Mouse (Mus musculus): Measurements from ENCODE around the gene Ndc1. TPM values are rescaled to one million over a fixed set of nuclear protein-coding genes. Genes with fewer than 3 reads are reported as not detected.
"Not testable (repeated sequence)": the region's sequence is repeated elsewhere in the genome, so short reads cannot be mapped to it uniquely, and the experiment has no call there.

Ndc1 gene
- polyA plus RNA-seq, 1 experiment from 2014 or later = 19.9 TPM

DNA sequence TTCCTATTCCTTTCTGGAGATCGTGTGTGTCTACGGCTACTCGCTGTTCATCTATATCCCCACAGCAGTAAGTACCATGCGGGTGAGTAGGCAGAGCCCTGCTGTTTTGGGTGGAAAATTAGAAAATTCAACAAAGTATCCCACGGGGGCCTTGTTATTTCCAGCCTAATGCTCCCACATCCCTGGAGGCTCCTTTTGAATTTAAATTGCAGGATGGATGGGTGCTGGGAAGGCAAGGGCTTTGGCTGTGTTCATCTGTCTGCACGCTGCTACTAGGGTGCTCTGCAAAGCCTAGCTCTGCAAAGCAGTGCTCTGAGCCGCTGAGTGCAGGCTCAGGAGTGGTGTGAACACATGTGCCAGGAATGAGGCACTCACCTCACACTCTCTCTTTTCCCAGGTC lies 23.0 kb upstream of the Ndc1 start:
- Histone ChIP-seq H3K4me3 (replicated peaks; ENCODE audit: low read length) (no peak overlapping the region), H3K4me2 (ENCODE audit: low read length) (no peak overlapping the region), H3K9ac (replicated peaks; ENCODE audit: low read depth, low read length) (no peak overlapping the region), H3K27ac (ENCODE audit: low read length) (no peak overlapping the region), H3K27me3 (replicated peaks; ENCODE audit: control insufficient read depth, insufficient read depth, low read length) (no peaks in the 10 kb centered on the region), H3K36me3 (ENCODE audit: control insufficient read depth, insufficient read depth) (0 out of 2 replicates have a peak, but pooled peaks cover 2% of the 10 kb centered on the region), H3K4me1 (replicated peaks; ENCODE audit: control insufficient read depth, insufficient read depth, low read length) (no peaks in the 10 kb centered on the region), H3K9me3 (ENCODE audit: control insufficient read depth, low read length) (no peaks in the 10 kb centered on the region)
- 84% methylated on average over 7 of the region's 7 CpGs for WGBS
- no peak for ATAC-seq

- Histone ChIP-seq H3K9ac (replicated peaks; ENCODE audit: low read depth, low read length) (no peak overlapping the region), H3K9me3 (ENCODE audit: control insufficient read depth, low read length) (no peaks in the 10 kb centered on the region), H3K4me1 (replicated peaks; ENCODE audit: control insufficient read depth, insufficient read depth, low read length) (no peaks in the 10 kb centered on the region), H3K27me3 (replicated peaks; ENCODE audit: control insufficient read depth, insufficient read depth, low read length) (no peaks in the 10 kb centered on the region), H3K27ac (ENCODE audit: low read length) (no peak overlapping the region), H3K4me2 (ENCODE audit: low read length) (no peak overlapping the region), H3K4me3 (replicated peaks; ENCODE audit: low read length) (no peak overlapping the region), H3K36me3 (ENCODE audit: control insufficient read depth, insufficient read depth) (peaks cover 2% of the 10 kb centered on the region)
- ATAC-seq = no peak
- WGBS = 89% methylated on average over 6 of the region's 6 CpGs
Measured at GRCm38 (mm10) chr4:107347221-107347620, 20.4 kb upstream of the Ndc1 start.

DNA sequence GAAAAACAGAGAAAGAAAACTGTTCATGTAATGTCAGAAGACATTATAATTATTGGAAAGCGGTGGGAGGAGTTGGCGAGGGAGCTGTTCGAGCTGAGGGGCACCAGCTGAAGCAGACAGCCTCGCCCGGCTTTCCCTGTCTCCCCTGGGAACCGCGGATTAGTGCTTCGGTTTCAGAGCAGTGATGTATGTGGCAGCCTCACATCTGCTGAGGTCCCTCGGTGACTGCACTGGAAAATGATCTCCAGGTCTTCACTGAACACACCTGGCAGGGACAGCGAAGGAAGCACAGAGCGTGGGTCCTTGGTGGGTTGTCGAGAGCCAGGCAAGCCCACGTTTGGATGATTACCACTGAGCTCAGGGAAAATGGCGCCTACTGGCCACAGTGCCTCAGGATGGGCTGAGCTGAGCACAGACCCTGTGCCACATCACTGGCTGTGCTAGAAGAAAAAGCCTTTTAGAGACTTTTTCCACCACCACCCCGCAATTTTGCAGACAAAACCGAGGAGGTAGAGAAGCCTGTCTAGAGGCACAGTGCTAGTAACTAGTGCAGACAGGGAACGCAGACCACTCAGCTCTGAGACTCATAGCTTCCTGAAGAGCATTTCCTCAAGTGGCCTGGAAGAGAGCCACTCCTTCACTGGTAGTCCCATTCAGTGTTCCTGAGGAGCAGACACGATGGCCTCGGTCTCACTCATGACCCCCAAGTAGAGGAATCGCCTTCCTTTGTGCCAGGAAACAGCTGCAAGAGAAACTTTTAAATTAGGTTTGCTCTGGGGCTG lies 18.9 kb upstream of the Ndc1 start:
- Histone ChIP-seq H3K36me3 (ENCODE audit: control insufficient read depth, insufficient read depth) (peaks cover 2% of the 10 kb centered on the region), H3K27ac (ENCODE audit: low read length) (no peak overlapping the region), H3K9me3 (ENCODE audit: control insufficient read depth, low read length) (no peaks in the 10 kb centered on the region), H3K4me2 (ENCODE audit: low read length) (no peak overlapping the region), H3K27me3 (replicated peaks; ENCODE audit: control insufficient read depth, insufficient read depth, low read length) (no peaks in the 10 kb centered on the region), H3K4me3 (replicated peaks; ENCODE audit: low read length) (no peak overlapping the region), H3K9ac (replicated peaks; ENCODE audit: low read depth, low read length) (no peak overlapping the region), H3K4me1 (replicated peaks; ENCODE audit: control insufficient read depth, insufficient read depth, low read length) (no peaks in the 10 kb centered on the region)
- 78% methylated on average over 20 of the region's 20 CpGs for WGBS
- no peak for ATAC-seq

DNA sequence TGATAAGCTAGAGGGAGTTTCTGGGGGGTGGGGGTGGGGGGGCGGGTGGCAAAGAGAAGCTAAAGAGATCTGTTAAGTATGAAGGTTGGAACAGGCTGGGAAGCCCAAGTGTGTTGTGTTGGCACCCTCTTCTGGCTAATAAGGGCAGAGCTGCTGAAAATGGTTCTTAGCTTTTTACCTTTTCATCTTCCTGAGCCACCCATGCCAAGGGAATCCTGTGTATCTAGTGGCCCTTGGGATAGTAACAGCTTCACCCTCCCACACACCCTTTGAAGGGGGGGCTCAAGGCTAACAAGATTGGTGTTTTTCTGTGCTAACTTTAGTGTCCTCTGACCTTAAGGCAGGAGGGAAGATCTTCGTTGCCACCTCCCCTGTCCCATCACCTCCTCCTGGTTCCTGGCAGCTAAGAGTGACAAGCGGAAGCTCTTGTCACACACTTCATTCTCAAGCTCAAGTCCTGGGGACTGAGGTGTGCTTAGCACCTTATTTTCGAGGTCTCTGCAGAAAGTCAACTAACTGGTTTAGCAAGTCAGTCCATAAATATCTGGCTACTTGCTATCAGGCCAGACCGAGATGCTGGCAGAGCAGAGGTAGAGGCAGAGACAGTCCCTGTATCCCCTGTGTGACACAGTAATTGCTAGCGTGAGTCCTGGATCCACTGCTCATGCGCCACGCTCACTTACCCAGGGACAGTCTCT lies 18.1 kb upstream of the Ndc1 start:
- no peaks in the 10 kb centered on the region for H3K9me3 ChIP-seq (ENCODE audit: control insufficient read depth, low read length)
- no peak overlapping the region for H3K27ac ChIP-seq (ENCODE audit: low read length)
- no peak overlapping the region for H3K9ac ChIP-seq (replicated peaks; ENCODE audit: low read depth, low read length)
- peaks cover 2% of the 10 kb centered on the region for H3K36me3 ChIP-seq (ENCODE audit: control insufficient read depth, insufficient read depth)
- no peak overlapping the region for H3K4me3 ChIP-seq (replicated peaks; ENCODE audit: low read length)
- no peaks in the 10 kb centered on the region for H3K27me3 ChIP-seq (replicated peaks; ENCODE audit: control insufficient read depth, insufficient read depth, low read length)
- WGBS = 74% methylated on average over 8 of the region's 8 CpGs
- H3K4me1 ChIP-seq (replicated peaks; ENCODE audit: control insufficient read depth, insufficient read depth, low read length) = no peaks in the 10 kb centered on the region
- no peak for ATAC-seq
- no peak overlapping the region for H3K4me2 ChIP-seq (ENCODE audit: low read length)

GRCm38 (mm10) chr4:107351368-107351767 lies 16.2 kb upstream of the Ndc1 start:
- Histone ChIP-seq H3K4me1 (replicated peaks; ENCODE audit: control insufficient read depth, insufficient read depth, low read length) (no peaks in the 10 kb centered on the region), H3K27ac (ENCODE audit: low read length) (no peak overlapping the region), H3K36me3 (ENCODE audit: control insufficient read depth, insufficient read depth) (no peaks in the 10 kb centered on the region; the same call in none of the 2 replicates), H3K9me3 (ENCODE audit: control insufficient read depth, low read length) (no peaks in the 10 kb centered on the region), H3K4me3 (replicated peaks; ENCODE audit: low read length) (no peak overlapping the region), H3K9ac (replicated peaks; ENCODE audit: low read depth, low read length) (no peak overlapping the region), H3K4me2 (ENCODE audit: low read length) (no peak overlapping the region), H3K27me3 (replicated peaks; ENCODE audit: control insufficient read depth, insufficient read depth, low read length) (no peaks in the 10 kb centered on the region)
- ATAC-seq = no peak

DNA sequence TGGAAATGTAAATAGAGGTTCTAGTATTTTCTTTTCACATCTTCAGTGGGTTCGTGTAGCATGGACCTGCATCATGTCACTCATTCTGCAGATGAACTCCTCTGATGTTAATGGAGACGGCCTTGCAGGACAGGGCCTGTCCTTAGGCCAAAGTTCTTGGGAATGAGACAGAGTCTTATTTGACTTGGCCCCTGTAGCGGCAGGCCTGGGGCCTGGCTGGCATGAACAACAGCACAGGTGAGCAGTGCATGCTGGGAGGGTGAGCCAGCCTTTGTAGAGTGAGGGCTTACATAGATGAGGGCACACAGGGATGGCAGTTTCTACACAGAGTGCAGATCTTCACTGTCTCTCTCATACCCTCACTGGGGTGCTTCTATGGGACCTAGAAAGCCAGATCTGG lies 14.0 kb upstream of the Ndc1 start:
- H3K27ac ChIP-seq (ENCODE audit: low read length) = no peak overlapping the region
- H3K4me1 ChIP-seq (replicated peaks; ENCODE audit: control insufficient read depth, insufficient read depth, low read length) = no peaks in the 10 kb centered on the region
- H3K36me3 ChIP-seq (ENCODE audit: control insufficient read depth, insufficient read depth) = no peaks in the 10 kb centered on the region; the same call in none of the 2 replicates
- H3K9me3 ChIP-seq (ENCODE audit: control insufficient read depth, low read length) = no peaks in the 10 kb centered on the region
- no peak for ATAC-seq
- no peak overlapping the region for H3K4me3 ChIP-seq (replicated peaks; ENCODE audit: low read length)
- 90% methylated on average over 3 of the region's 3 CpGs for WGBS
- no peaks in the 10 kb centered on the region for H3K27me3 ChIP-seq (replicated peaks; ENCODE audit: control insufficient read depth, insufficient read depth, low read length)
- no peak overlapping the region for H3K4me2 ChIP-seq (ENCODE audit: low read length)
- H3K9ac ChIP-seq (replicated peaks; ENCODE audit: low read depth, low read length) = no peak overlapping the region

DNA sequence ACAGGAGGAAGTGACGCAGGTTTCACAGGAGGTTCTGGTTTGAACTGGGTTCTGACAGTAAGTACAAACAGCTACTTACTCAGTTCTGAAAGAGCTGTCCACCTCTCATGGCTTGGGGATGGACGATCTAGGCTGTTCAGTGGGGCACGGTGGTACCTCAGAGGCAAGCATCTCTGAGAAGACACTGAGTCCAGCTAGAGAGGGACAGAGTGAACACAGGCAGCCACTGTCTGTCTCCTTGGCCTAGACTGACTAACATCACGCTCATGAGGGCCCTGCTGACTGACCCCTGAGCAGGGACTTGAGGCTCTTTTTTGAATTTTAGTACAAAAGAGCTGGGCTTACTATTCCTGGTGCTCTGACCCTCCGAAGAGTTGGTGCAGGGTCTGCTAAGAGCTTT lies 13.5 kb upstream of the Ndc1 start:
- 87% methylated on average over 5 of the region's 5 CpGs for WGBS
- H3K9ac ChIP-seq (replicated peaks; ENCODE audit: low read depth, low read length) = no peak overlapping the region
- no peaks in the 10 kb centered on the region for H3K27me3 ChIP-seq (replicated peaks; ENCODE audit: control insufficient read depth, insufficient read depth, low read length)
- H3K36me3 ChIP-seq (ENCODE audit: control insufficient read depth, insufficient read depth) = no peaks in the 10 kb centered on the region; the same call in none of the 2 replicates
- H3K9me3 ChIP-seq (ENCODE audit: control insufficient read depth, low read length) = no peaks in the 10 kb centered on the region
- no peak for ATAC-seq
- H3K4me3 ChIP-seq (replicated peaks; ENCODE audit: low read length) = no peak overlapping the region
- no peaks in the 10 kb centered on the region for H3K4me1 ChIP-seq (replicated peaks; ENCODE audit: control insufficient read depth, insufficient read depth, low read length)
- H3K4me2 ChIP-seq (ENCODE audit: low read length) = no peak overlapping the region
- H3K27ac ChIP-seq (ENCODE audit: low read length) = no peak overlapping the region

GRCm38 (mm10) chr4:107354543-107354942 lies 13.0 kb upstream of the Ndc1 start:
- Histone ChIP-seq H3K4me1 (replicated peaks; ENCODE audit: control insufficient read depth, insufficient read depth, low read length) (no peaks in the 10 kb centered on the region), H3K36me3 (ENCODE audit: control insufficient read depth, insufficient read depth) (no peaks in the 10 kb centered on the region; the same call in none of the 2 replicates), H3K27ac (ENCODE audit: low read length) (no peak overlapping the region), H3K27me3 (replicated peaks; ENCODE audit: control insufficient read depth, insufficient read depth, low read length) (no peaks in the 10 kb centered on the region), H3K4me3 (replicated peaks; ENCODE audit: low read length) (no peak overlapping the region), H3K4me2 (ENCODE audit: low read length) (no peak overlapping the region), H3K9ac (replicated peaks; ENCODE audit: low read depth, low read length) (no peak overlapping the region), H3K9me3 (ENCODE audit: control insufficient read depth, low read length) (no peaks in the 10 kb centered on the region)
- WGBS = 62% methylated on average over 4 of the region's 4 CpGs
- no peak for ATAC-seq

DNA sequence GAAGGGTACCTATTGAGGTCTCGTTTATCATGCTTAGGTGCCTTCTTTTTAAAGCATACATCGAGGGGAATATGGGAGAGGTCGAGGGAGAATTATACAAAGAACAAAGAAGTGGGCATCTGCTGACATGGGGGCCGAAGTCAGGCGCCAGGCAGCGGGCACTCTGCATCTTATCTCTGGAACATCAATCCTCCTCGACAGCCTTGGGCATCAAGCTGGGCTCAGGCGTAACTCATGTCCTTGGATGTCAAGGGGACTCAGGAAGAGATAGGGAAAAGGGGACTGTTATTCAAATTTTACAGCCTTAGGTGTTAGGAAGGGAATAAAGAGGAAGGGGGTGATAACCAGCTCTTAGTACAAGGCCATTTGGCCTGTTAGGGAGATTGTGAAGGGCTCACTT lies 10.4 kb upstream of the Ndc1 start:
- H3K4me1 ChIP-seq (replicated peaks; ENCODE audit: control insufficient read depth, insufficient read depth, low read length); H3K27me3 ChIP-seq (replicated peaks; ENCODE audit: control insufficient read depth, insufficient read depth, low read length); H3K27ac ChIP-seq (ENCODE audit: low read length); ATAC-seq; H3K4me2 ChIP-seq (ENCODE audit: low read length); H3K9me3 ChIP-seq (ENCODE audit: control insufficient read depth, low read length); H3K9ac ChIP-seq (replicated peaks; ENCODE audit: low read depth, low read length); H3K4me3 ChIP-seq (replicated peaks; ENCODE audit: low read length); H3K36me3 ChIP-seq (ENCODE audit: control insufficient read depth, insufficient read depth): not testable (repeated sequence)
- WGBS = 80% methylated on average over 8 of the region's 8 CpGs
